Mouse (Mus musculus) heart, adult 2 months (tissue): ENCODE data around the gene Ttyh3.

Experiments used
- CTCF ChIP-seq: fragments of 200-600 bp; IDR thresholded peaks from 2 replicates; pipeline ENCODE4 v1.8.1; 2022; ENCODE audit warnings: antibody characterized with exemption, mild to moderate bottlenecking, moderate library complexity
- EP300 ChIP-seq: fragments of 200-500 bp; IDR thresholded peaks from 2 replicates; pipeline ENCODE4 v1.6.1; 2011; ENCODE audit warnings: low read depth, low read length, control low read depth; ENCODE audit not compliant: insufficient read depth
- POLR2A ChIP-seq: fragments of 200-500 bp; IDR thresholded peaks from 2 replicates; pipeline ENCODE4 v1.6.1; 2011; ENCODE audit warnings: mild to moderate bottlenecking, low read depth, low read length, control low read depth; ENCODE audit not compliant: insufficient read depth

DNA sequence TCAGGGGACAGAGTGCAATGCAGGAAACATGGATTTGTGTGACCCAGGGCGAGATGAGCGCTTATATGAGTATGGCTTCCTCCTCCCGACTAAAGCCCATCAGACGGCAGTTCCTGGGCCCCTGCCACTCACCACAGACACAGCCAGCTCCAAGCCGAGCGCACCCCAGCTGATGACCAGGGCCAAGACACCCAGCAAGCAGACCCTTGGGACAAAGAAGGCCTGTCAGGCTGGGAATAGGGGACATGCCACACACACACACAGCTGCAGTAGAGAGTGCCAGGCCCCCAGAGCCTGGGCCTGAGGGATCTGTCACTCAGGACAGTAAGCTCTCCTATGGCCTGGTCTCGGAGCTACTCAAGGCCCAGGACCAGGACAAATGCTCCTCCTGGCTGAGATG lies 15.4 kb downstream of the Ttyh3 start:
- TF ChIP-seq POLR2A = no peak
- TF ChIP-seq CTCF = no peak
- no peak for TF ChIP-seq EP300
